Mouse (Mus musculus) small intestine, adult 2 months (tissue): ENCODE data around the gene Pkdcc. TPM values are rescaled to one million over a fixed set of nuclear protein-coding genes. Genes with fewer than 3 reads are reported as not detected.

Experiments
- H3K27ac ChIP-seq: fragments of 200-500 bp; 2 replicates; pipeline ENCODE4 v1.5.1; 2012; ENCODE audit warnings: low read depth, low read length, control low read depth, inconsistent platforms; ENCODE audit not compliant: insufficient read depth
- H3K27me3 ChIP-seq: fragments of 200-500 bp; 2 replicates; pipeline ENCODE4 v1.6.1; 2012; ENCODE audit warnings: mild to moderate bottlenecking, moderate library complexity, low read length, inconsistent platforms; ENCODE audit not compliant: control insufficient read depth, insufficient read depth
- H3K36me3 ChIP-seq: fragments of 200-500 bp; 2 replicates; pipeline ENCODE4 v1.6.1; 2012; ENCODE audit warnings: mild to moderate bottlenecking, low read length, control low read depth, inconsistent platforms; ENCODE audit not compliant: control insufficient read depth, insufficient read depth
- H3K4me1 ChIP-seq: fragments of 200-500 bp; 2 replicates; pipeline ENCODE4 v1.6.1; 2012; ENCODE audit warnings: low read length, inconsistent platforms, mixed read lengths; ENCODE audit not compliant: control insufficient read depth, insufficient read depth, insufficient read length
- H3K4me3 ChIP-seq: fragments of 200-500 bp; 2 replicates; pipeline ENCODE4 v1.5.1; 2012; ENCODE audit warnings: low read depth, mild to moderate bottlenecking, control low read depth, inconsistent platforms, low read length, moderate library complexity
- CTCF ChIP-seq: fragments of 200-500 bp; IDR thresholded peaks from 2 replicates; pipeline ENCODE4 v1.5.1; 2012; ENCODE audit warnings: low read depth, mild to moderate bottlenecking, control low read depth, inconsistent platforms, low read length, moderate library complexity, mixed read lengths; ENCODE audit not compliant: insufficient replicate concordance, insufficient read length; ENCODE audit errors: extremely low read depth
- POLR2A ChIP-seq: fragments of 200-500 bp; IDR thresholded peaks from 2 replicates; pipeline ENCODE4 v1.6.1; 2012; ENCODE audit warnings: low read depth, mild to moderate bottlenecking, control low read depth, inconsistent platforms, low read length, moderate library complexity
- WGBS: fragments of 180-500 bp; shearing (Covaris S2); methylation state at CpG from one replicate; pipeline ENCODE4 v1.1.7; 2018; 5-methylcytosine and 5-hydroxymethylcytosine counted together
- polyA plus RNA-seq: library from polyadenylated mRNA; depleted of rRNA; stranded (reverse); fragments of >200 nt; gene quantifications from 2 replicates; pipeline ENCODE4 v1.2.3, GENCODE M21; 2012

Pkdcc gene
- polyA plus RNA-seq, 1 experiment = 59.1 TPM

GRCm38 (mm10) chr17:83218722-83219121 lies 3.6 kb downstream of the Pkdcc start:
- peaks cover 51% of the 10 kb centered on the region for H3K4me1 ChIP-seq
- H3K27ac ChIP-seq = peak overlapping the region; percentile 35
- peaks cover 7% of the 10 kb centered on the region; the same call in 1 of the 2 replicates for H3K27me3 ChIP-seq
- H3K4me3 ChIP-seq = peak overlapping the region; percentile 3; the same call in 1 of the 2 replicates
- H3K36me3 ChIP-seq = peaks cover 5% of the 10 kb centered on the region; the same call in 1 of the 2 replicates
- 65% methylated on average over 6 of the region's 6 CpGs for WGBS
- TF ChIP-seq CTCF (no peak), POLR2A (no peak)

- Histone ChIP-seq H3K4me3 (no peak overlapping the region), H3K27ac (peak overlapping the region; percentile 64), H3K27me3 (peaks cover 3% of the 10 kb centered on the region; the same call in 1 of the 2 replicates), H3K4me1 (peaks cover 55% of the 10 kb centered on the region), H3K36me3 (peaks cover 12% of the 10 kb centered on the region)
- WGBS = 24% methylated on average over 14 of the region's 14 CpGs
- no peak for TF ChIP-seq CTCF
- no peak for TF ChIP-seq POLR2A
Measured at GRCm38 (mm10) chr17:83219351-83220287, 4.5 kb downstream of the Pkdcc start.

- Histone ChIP-seq H3K4me3 (no peak overlapping the region), H3K36me3 (peaks cover 14% of the 10 kb centered on the region), H3K27ac (no peak overlapping the region), H3K4me1 (peaks cover 56% of the 10 kb centered on the region), H3K27me3 (no peaks in the 10 kb centered on the region)
- 66% methylated on average over 18 of the region's 18 CpGs for WGBS
- TF ChIP-seq CTCF = no peak
- TF ChIP-seq POLR2A = no peak
Measured at GRCm38 (mm10) chr17:83220954-83221538, 6.0 kb downstream of the Pkdcc start.

GRCm38 (mm10) chr17:83221611-83222500 lies 6.8 kb downstream of the Pkdcc start:
- H3K36me3 ChIP-seq = peaks cover 14% of the 10 kb centered on the region
- no peak overlapping the region for H3K4me3 ChIP-seq
- peaks cover 56% of the 10 kb centered on the region for H3K4me1 ChIP-seq
- 48% methylated on average over 13 of the region's 13 CpGs for WGBS
- H3K27me3 ChIP-seq = no peaks in the 10 kb centered on the region
- peak overlapping the region; percentile 69 for H3K27ac ChIP-seq
- TF ChIP-seq POLR2A (no peak), CTCF (no peak)

- Histone ChIP-seq H3K27ac (peak overlapping the region; percentile 69), H3K36me3 (peaks cover 14% of the 10 kb centered on the region), H3K27me3 (no peaks in the 10 kb centered on the region), H3K4me3 (no peak overlapping the region), H3K4me1 (peaks cover 54% of the 10 kb centered on the region)
- TF ChIP-seq POLR2A = no peak; the same call in 1 of the 2 replicates
- no peak for TF ChIP-seq CTCF
- 16% methylated on average over 3 of the region's 3 CpGs for WGBS
Measured at GRCm38 (mm10) chr17:83222705-83223104, 7.6 kb downstream of the Pkdcc start.

GRCm38 (mm10) chr17:83224451-83224971 lies 9.4 kb downstream of the Pkdcc start:
- WGBS = 79% methylated on average over 13 of the region's 13 CpGs
- Histone ChIP-seq H3K27ac (no peak overlapping the region), H3K4me1 (peaks cover 41% of the 10 kb centered on the region), H3K4me3 (no peak overlapping the region), H3K36me3 (peaks cover 14% of the 10 kb centered on the region), H3K27me3 (no peaks in the 10 kb centered on the region)
- TF ChIP-seq POLR2A (no peak), CTCF (no peak)
